Mouse (Mus musculus) kidney, embryonic 16.5 days (tissue): ENCODE results near the gene Cdk9. TPM values are rescaled to one million over a fixed set of nuclear protein-coding genes. Genes with fewer than 3 reads are reported as not detected.

Experiments used
- ATAC-seq: fragments of 200-750 bp; cut with Nextera tagmentation; 2 replicates; pipeline ENCODE4 v1.8.0; 2017; ENCODE audit warnings: moderate TSS enrichment; ENCODE audit not compliant: low FRiP score, low TSS enrichment
- H3K27ac ChIP-seq: fragments of 300-500 bp; sonication (generic); 2 replicates; pipeline ENCODE4 v1.5.1; 2014; ENCODE audit warnings: low read length
- H3K27me3 ChIP-seq: fragments of 300-500 bp; sonication (generic); 2 replicates; pipeline ENCODE4 v1.6.1; 2014; ENCODE audit warnings: low read length, control low read depth, mixed read lengths; ENCODE audit not compliant: insufficient read depth
- H3K36me3 ChIP-seq: fragments of 300-500 bp; sonication (generic); 2 replicates; pipeline ENCODE4 v1.6.1; 2014; ENCODE audit warnings: low read length, control low read depth, mixed read lengths; ENCODE audit not compliant: insufficient read depth
- H3K4me1 ChIP-seq: fragments of 300-500 bp; sonication (generic); 2 replicates; pipeline ENCODE4 v1.6.1; 2014; ENCODE audit warnings: low read length, control low read depth, mixed read lengths; ENCODE audit not compliant: insufficient read depth
- H3K4me2 ChIP-seq: fragments of 300-500 bp; sonication (generic); replicated peaks from 2 replicates; pipeline ENCODE4 v1.6.1; 2014; ENCODE audit warnings: low read depth, low read length
- H3K4me3 ChIP-seq: fragments of 300-500 bp; sonication (generic); 2 replicates; pipeline ENCODE4 v1.5.1; 2014; ENCODE audit warnings: mild to moderate bottlenecking, low read length
- H3K9ac ChIP-seq: fragments of 300-500 bp; sonication (generic); replicated peaks from 2 replicates; pipeline ENCODE4 v1.6.1; 2014; ENCODE audit warnings: low read length
- H3K9me3 ChIP-seq: fragments of 300-500 bp; sonication (generic); 2 replicates; pipeline ENCODE4 v1.6.1; 2016; ENCODE audit warnings: low read length, control low read depth
- WGBS: fragments of 180-500 bp; shearing (Covaris S2); extraction: QIAGEN DNeasy Blood & Tissue Kit; methylation state at CpG from one replicate; pipeline ENCODE4 v1.1.7; 2014; 5-methylcytosine and 5-hydroxymethylcytosine counted together
- polyA plus RNA-seq: library from polyadenylated mRNA; unstranded; fragments of >200 nt; fragmentation: Nextera tagmentation; extraction: Ambion mirVana; gene quantifications from 2 replicates; pipeline ENCODE4 v1.2.1, GENCODE M21; 2015

The Cdk9 gene
- polyA plus RNA-seq, 1 experiment from 2014 or later, result 113 TPM

DNA sequence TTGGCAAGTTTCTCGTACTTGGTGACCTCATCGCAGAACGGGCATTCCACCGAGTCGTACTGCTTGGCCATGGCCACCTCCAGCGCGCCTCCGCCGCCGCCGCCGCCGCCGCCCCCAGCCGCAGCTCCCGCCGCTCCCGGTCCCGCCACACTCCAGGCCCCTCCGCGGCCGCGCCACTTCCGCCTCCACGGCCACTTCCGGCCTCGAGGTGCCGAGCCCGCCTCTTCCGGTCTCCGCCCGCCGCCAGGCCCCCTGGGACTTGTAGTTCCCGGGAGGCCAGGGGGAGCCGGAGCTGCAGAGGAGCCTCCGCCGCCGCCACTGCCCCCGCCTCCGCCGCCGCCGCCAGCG, 316 bp downstream of the Cdk9 start:
- 1% methylated on average over 39 of the region's 44 CpGs for WGBS
- Histone ChIP-seq H3K27ac (peak overlapping the region; percentile 97), H3K4me1 (peaks cover 17% of the 10 kb centered on the region), H3K27me3 (no peaks in the 10 kb centered on the region), H3K9ac (peak overlapping the region; percentile 91), H3K9me3 (0 out of 2 replicates have a peak, but pooled peaks cover 2% of the 10 kb centered on the region), H3K4me2 (peak overlapping the region; percentile 71), H3K4me3 (peak overlapping the region; percentile 92), H3K36me3 (peaks cover 34% of the 10 kb centered on the region)
- peak; percentile 90 for ATAC-seq

DNA sequence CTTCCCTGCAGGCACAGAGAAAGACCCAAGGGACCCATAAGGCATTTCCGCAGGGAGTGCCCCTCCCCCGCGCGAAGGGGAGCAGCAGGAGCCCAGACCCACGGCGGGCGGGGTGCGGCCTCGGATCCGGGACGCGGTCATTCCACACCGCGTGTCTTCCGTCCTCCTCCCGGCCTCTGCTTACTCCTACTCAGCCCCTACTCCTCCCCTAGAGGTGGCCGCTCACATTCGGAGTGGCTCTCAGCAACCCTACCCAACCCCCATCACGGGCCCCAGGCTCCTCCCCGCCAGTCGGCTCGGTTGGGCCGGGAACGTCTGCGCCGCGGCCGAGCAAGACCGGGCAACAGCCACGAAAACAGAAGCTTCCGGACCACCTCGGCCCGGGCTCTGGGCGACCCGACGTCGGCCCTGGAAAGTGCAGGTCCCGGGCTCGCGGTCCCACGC, 746 bp downstream of the Cdk9 start:
- H3K9me3 ChIP-seq, result 0 out of 2 replicates have a peak, but pooled peaks cover 2% of the 10 kb centered on the region
- peak overlapping the region; percentile 97 for H3K27ac ChIP-seq
- peak overlapping the region; percentile 71 for H3K4me2 ChIP-seq
- H3K9ac ChIP-seq, result peak overlapping the region; percentile 91
- ATAC-seq, result peak; percentile 61
- under 1% methylated on average over 41 of the region's 41 CpGs for WGBS
- no peaks in the 10 kb centered on the region for H3K27me3 ChIP-seq
- H3K4me3 ChIP-seq, result peak overlapping the region; percentile 92
- peaks cover 17% of the 10 kb centered on the region for H3K4me1 ChIP-seq
- H3K36me3 ChIP-seq, result peaks cover 37% of the 10 kb centered on the region

DNA sequence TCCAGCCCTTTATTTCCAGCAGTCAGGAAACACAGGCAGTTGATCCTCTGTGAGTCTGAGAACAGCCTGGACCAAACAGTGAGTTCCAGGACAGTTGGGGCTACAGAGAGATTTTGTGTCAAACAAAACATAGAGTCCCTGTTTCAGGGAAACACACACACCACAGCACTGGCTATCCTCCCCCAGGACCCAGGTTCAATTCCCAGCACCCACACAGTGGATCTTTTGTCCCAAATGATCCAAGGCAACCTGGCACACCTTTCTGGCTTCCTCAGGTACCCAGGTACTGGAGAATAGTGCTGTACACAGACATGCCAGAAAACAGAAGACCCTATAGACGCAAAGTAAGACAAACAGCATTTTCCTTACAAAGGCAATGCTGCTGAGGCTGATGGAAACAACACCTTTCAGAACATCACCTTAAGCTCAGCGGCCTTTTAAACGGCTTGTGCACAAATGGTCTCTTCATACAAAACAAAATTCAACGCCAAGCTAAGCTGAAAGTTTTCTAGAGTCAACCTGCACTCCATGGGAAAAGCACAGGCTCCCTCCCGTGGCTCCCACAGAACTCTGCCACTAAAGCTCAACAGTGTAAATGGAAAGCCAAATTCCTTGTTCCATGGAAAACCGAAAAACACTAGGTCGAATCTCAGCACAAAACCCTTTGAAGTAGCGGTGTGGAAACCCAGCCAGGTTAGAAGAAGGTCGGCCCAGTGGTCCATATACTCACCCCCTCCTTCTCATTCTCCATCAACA, 1.4 kb downstream of the Cdk9 start:
- H3K36me3 ChIP-seq, result peaks cover 44% of the 10 kb centered on the region
- H3K4me3 ChIP-seq, result peak overlapping the region; percentile 92
- H3K9me3 ChIP-seq, result no peaks in the 10 kb centered on the region
- peaks cover 17% of the 10 kb centered on the region for H3K4me1 ChIP-seq
- H3K4me2 ChIP-seq, result peak overlapping the region; percentile 71
- H3K27ac ChIP-seq, result peak overlapping the region; percentile 97
- H3K27me3 ChIP-seq, result no peaks in the 10 kb centered on the region
- 22% methylated on average over 9 of the region's 9 CpGs for WGBS
- H3K9ac ChIP-seq, result peak overlapping the region; percentile 91
- ATAC-seq, result no peak

DNA sequence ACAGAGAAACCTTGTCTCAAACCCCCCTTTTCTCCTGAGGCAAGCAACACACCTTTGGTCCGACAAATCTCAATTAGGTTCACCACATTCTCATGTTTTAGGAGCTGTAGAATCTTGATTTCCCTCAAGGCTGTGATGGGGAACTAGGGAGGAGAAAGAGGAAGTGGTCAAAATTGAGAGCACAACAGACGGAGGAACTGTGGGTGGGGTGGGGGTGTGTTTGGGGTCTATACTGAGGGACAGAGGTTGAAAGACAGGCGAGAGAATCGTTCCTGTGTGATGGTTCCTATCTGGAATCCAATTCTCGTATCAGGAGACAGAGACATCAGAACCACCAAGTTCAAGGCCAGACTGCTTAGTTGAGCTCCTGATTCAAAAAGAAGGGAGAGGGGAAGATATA, 2.5 kb downstream of the Cdk9 start:
- 83% methylated on average over 5 of the region's 5 CpGs for WGBS
- Histone ChIP-seq H3K4me2 (no peak overlapping the region), H3K27ac (no peak overlapping the region), H3K9ac (no peak overlapping the region), H3K27me3 (no peaks in the 10 kb centered on the region), H3K4me1 (peaks cover 17% of the 10 kb centered on the region), H3K9me3 (no peaks in the 10 kb centered on the region), H3K4me3 (no peak overlapping the region), H3K36me3 (peaks cover 54% of the 10 kb centered on the region)
- ATAC-seq, result no peak

DNA sequence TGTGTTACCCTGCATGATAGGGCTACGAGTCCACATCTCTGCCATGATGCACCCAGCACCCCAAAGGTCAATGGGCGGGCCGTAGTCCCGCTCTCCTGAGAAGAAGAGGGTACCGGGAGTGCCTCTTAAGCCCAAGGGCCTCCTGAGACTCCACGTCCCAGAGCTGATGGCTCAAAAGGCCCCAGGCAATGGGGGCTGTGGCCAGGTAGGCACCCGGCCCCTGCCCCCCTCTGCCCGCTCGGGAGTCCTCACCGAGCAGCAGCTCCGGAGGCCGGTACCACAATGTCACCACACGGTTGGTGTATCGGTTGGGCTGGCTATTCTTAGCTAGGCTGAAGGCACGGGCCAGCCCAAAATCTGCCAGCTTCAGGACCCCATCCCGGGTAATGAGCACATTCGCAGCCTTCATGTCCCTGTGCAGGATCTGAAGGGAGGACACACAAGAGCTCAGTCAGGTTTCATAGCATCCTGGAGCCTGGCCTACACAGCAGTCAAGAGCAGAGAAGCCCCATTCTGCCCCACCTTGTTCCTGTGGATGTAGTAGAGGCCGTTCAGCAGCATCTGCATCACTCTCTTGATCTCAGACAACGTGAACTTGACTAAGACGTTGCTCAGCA, 3.2 kb downstream of the Cdk9 start:
- Histone ChIP-seq H3K36me3 (peaks cover 60% of the 10 kb centered on the region), H3K4me3 (no peak overlapping the region)
- ATAC-seq, result no peak

DNA sequence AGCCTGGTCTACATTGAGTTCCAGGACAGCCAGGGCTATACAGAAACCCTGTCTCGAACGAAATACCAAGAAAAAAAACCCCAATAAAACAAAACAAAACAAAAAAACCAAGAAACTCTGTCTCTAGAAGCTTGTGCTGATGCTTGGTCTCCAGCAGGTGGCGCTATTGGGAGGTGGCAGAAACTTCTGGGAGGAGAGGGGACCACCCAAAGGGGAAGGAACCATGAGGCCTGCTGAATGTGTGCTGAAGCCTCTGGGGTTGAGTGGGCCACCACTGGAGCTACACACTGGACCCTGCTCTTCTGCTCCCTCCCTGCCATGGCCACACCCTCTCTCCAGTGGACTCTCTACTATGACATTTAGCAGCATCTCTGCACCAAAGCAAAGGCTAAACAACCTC, 4.2 kb downstream of the Cdk9 start:
- 33% methylated on average over 3 of the region's 3 CpGs for WGBS
- no peak for ATAC-seq
- H3K9me3 ChIP-seq, result no peaks in the 10 kb centered on the region
- H3K4me3 ChIP-seq, result no peak overlapping the region
- H3K36me3 ChIP-seq, result peaks cover 68% of the 10 kb centered on the region
- H3K9ac ChIP-seq, result no peak overlapping the region
- H3K27ac ChIP-seq, result no peak overlapping the region
- peaks cover 10% of the 10 kb centered on the region for H3K4me1 ChIP-seq
- no peak overlapping the region for H3K4me2 ChIP-seq
- no peaks in the 10 kb centered on the region for H3K27me3 ChIP-seq

More for the DNA sequence above, 3.2 kb downstream of the Cdk9 start:
- Histone ChIP-seq H3K27me3 (no peaks in the 10 kb centered on the region), H3K27ac (no peak overlapping the region), H3K4me2 (no peak overlapping the region), H3K9ac (no peak overlapping the region), H3K9me3 (no peaks in the 10 kb centered on the region), H3K4me1 (peaks cover 17% of the 10 kb centered on the region)
- WGBS, result 93% methylated on average over 20 of the region's 20 CpGs

DNA sequence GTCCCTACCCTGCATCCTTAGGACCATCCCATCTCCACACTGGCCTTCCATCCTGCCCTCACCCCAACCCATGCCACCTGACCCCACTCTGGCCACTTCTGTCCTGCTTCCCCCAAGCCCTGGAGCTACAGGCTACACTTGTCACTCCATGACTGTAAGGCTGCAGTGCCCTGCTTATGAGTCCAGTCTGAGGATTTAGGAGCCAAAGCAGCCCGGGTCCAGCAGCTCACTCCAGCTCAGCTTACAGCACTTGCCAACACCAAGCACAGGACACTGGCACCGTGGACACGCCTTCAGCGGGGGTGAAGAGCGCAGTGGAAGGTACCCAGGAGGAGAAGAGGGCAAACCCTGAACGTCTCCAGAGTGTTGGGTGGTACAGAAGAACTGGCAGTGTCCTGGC, 5.9 kb downstream of the Cdk9 start:
- no peaks in the 10 kb centered on the region for H3K27me3 ChIP-seq
- ATAC-seq, result no peak
- H3K4me2 ChIP-seq, result no peak overlapping the region
- H3K4me3 ChIP-seq, result no peak overlapping the region
- H3K9me3 ChIP-seq, result no peaks in the 10 kb centered on the region
- peaks cover 76% of the 10 kb centered on the region for H3K36me3 ChIP-seq
- peaks cover 9% of the 10 kb centered on the region for H3K4me1 ChIP-seq
- 94% methylated on average over 6 of the region's 6 CpGs for WGBS
- H3K27ac ChIP-seq, result no peak overlapping the region
- H3K9ac ChIP-seq, result no peak overlapping the region

DNA sequence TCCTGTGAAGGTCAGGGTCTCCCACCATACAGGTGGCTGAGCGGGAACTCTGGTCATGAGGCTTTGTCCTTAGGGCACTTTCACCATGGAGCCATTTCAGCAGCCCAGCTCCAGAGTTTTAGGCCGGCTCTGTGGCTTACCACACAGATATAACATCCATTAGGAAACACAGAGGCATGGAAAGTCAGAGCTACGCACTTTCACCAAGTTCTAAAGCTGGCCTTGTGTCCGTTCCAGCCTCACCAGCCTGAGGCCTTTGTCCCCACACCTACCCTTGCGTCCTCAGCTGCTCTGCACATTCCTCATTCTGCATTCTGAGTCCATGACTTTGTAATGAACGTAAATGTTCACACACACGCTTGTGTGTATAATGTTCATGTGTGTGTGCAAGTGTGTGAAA, 7.9 kb downstream of the Cdk9 start:
- H3K27ac ChIP-seq, result peak overlapping the region; percentile 31; the same call in 1 of the 2 replicates
- no peaks in the 10 kb centered on the region for H3K27me3 ChIP-seq
- no peak for ATAC-seq
- no peaks in the 10 kb centered on the region for H3K9me3 ChIP-seq
- peaks cover 65% of the 10 kb centered on the region for H3K36me3 ChIP-seq
- H3K4me2 ChIP-seq, result no peak overlapping the region
- WGBS, result 91% methylated on average over 7 of the region's 7 CpGs
- H3K4me3 ChIP-seq, result no peak overlapping the region
- H3K4me1 ChIP-seq, result 0 out of 2 replicates have a peak, but pooled peaks cover under 1% of the 10 kb centered on the region
- H3K9ac ChIP-seq, result no peak overlapping the region

DNA sequence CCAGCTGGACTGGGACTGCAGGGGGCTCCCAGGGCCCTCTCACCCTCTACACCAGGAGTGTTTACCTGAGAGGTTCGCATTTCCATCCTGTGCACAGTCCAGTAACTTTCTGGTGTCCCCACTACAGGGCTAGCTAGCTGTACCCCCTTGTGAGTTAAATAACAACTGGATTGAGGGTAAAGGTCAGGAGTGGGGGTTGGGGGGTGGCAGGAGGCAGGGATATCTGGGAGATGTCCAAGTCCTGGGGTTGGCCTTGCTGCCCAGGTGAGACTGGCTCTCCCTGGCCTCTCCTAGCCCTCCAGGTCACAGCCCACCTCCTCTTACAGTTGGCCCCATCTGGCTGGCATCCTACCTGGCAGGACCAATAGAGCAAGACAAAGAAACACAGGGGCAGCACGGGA, 8.9 kb downstream of the Cdk9 start, which contains the start of gene Fpgs:
TSS of gene Fpgs (minus strand) at position 125 of the 401 bp plus-strand sequence.
- Histone ChIP-seq H3K36me3 (peaks cover 55% of the 10 kb centered on the region), H3K9me3 (no peaks in the 10 kb centered on the region), H3K4me3 (no peak within 1 kb of the TSS), H3K4me2 (no peak within 1 kb of the TSS), H3K4me1 (0 out of 2 replicates have a peak, but pooled peaks cover 5% of the 10 kb centered on the region), H3K9ac (no peak within 1 kb of the TSS), H3K27me3 (no peaks in the 10 kb centered on the region), H3K27ac (peak within 1 kb of the TSS; percentile 31)
- ATAC-seq, result peak; percentile 78
- 55% methylated on average over 2 of the region's 2 CpGs for WGBS

DNA sequence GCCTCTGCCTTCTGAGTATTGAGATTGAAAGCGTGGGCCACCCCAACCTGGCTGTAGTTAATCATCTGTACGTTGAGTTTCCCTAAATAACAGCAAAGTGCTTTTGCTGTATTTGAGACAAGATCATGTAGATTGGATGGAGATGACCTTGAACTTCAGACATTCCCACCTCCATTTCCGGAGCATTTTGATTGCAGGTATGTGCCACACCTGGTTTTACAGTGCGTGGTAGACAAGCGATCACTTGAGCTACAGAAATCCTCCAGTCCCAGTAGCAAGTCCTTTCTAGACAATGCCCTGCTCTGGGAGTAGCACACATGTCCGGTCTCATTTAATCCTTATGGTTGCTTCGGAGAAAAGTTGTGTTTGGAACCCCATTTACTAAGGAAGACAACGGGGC, 9.8 kb downstream of the Cdk9 start:
- no peak for ATAC-seq
- no peaks in the 10 kb centered on the region for H3K27me3 ChIP-seq
- H3K4me3 ChIP-seq, result no peak overlapping the region
- H3K9me3 ChIP-seq, result no peaks in the 10 kb centered on the region
- 0 out of 2 replicates have a peak, but pooled peaks cover 5% of the 10 kb centered on the region for H3K4me1 ChIP-seq
- 93% methylated on average over 8 of the region's 8 CpGs for WGBS
- H3K27ac ChIP-seq, result peak overlapping the region; percentile 31
- H3K4me2 ChIP-seq, result no peak overlapping the region
- H3K9ac ChIP-seq, result no peak overlapping the region
- H3K36me3 ChIP-seq, result peaks cover 47% of the 10 kb centered on the region
